Mouse (Mus musculus): ENCODE data around the gene Chrna5. TPM values are rescaled to one million over a fixed set of nuclear protein-coding genes. Genes with fewer than 3 reads are reported as not detected.

Gene Chrna5
- total and polyA plus RNA-seq, 3 experiments = not detected

DNA sequence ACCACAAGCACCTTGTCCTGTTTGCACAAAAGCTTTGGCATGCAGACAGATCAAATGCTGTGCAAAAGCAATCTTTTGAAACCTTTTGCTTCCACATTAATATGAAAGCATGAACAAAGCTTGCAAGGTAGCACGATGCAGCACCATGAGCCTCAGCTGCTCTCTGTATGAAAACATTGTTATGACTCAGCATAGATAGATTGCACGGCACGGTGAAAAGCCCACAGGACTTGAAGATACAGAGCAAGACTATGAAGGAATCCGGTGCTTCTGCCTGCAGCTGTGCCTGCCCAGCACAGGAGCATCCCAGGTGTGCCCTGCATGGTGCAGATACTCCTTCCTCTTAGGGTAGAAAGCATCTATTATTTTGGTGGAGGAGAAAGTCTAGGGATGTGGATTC is 22.9 kb downstream of the Chrna5 start:
- H3K9ac ChIP-seq (ENCODE audit: insufficient read depth, low read depth) = no peak overlapping the region
- no peaks in the 10 kb centered on the region for H3K27me3 ChIP-seq (replicated peaks)
- no peak overlapping the region for H3K4me3 ChIP-seq (replicated peaks in 1 of 3; ENCODE audit: low read depth in 2 of 3, low read length in 2 of 3, poor library complexity in 1 of 3)
- no peaks in the 10 kb centered on the region for H3K9me3 ChIP-seq (replicated peaks; ENCODE audit: low read length)
- no peaks in the 10 kb centered on the region for H3K36me3 ChIP-seq (replicated peaks in 1 of 2; ENCODE audit: control insufficient read depth in 1 of 2, insufficient read depth in 1 of 2, low read length in 1 of 2)
- no peaks in the 10 kb centered on the region; a peak in 1 of 4 replicates for H3K4me1 ChIP-seq (ENCODE audit: control insufficient read depth in 1 of 2, insufficient read depth in 2 of 2)
- no peak for TF ChIP-seq MXI1 (IDR thresholded peaks at IDR 0.05; ENCODE audit: low read depth, low read length)
- TF ChIP-seq ZKSCAN1 (IDR thresholded peaks at IDR 0.05; ENCODE audit: borderline replicate concordance, low read depth, low read length) = no peak
- no peak for TF ChIP-seq TBP (conservative IDR thresholded peaks at IDR 0.05; ENCODE audit: low read depth, low read length)
- TF ChIP-seq POLR2AphosphoS2 (IDR thresholded peaks at IDR 0.05; ENCODE audit: low read depth, low read length) = no peak
- TF ChIP-seq BHLHE40 (IDR thresholded peaks at IDR 0.05; ENCODE audit: low read depth, low read length) = 0 out of 2 replicates have a peak, but pooled peaks have one; percentile 28
- TF ChIP-seq EP300 (IDR thresholded peaks at IDR 0.05; ENCODE audit: low read length) = 0 out of 2 replicates have a peak, but pooled peaks have one; percentile 39
- TF ChIP-seq JUND (conservative IDR thresholded peaks at IDR 0.05; ENCODE audit: low read depth, low read length) = no peak; the same call in 1 of the 2 replicates
- no peak for TF ChIP-seq JUN (IDR thresholded peaks at IDR 0.05; ENCODE audit: insufficient read depth, low read depth, low read length)
- TF ChIP-seq MYC (IDR thresholded peaks at IDR 0.05; ENCODE audit: low read depth, low read length) = peak; percentile 72
- TF ChIP-seq MAZ (IDR thresholded peaks at IDR 0.05; ENCODE audit: low read depth, low read length) = no peak
- TF ChIP-seq ZNF384 (IDR thresholded peaks at IDR 0.05; ENCODE audit: low read depth, low read length) = no peak
- TF ChIP-seq UBTF (IDR thresholded peaks at IDR 0.05; ENCODE audit: low read depth, low read length) = no peak
- no peak for TF ChIP-seq ZMIZ1 (IDR thresholded peaks at IDR 0.05; ENCODE audit: low read depth, low read length)
- no peak for TF ChIP-seq ETS1 (conservative IDR thresholded peaks at IDR 0.05; ENCODE audit: low read depth, low read length)
- no peak for TF ChIP-seq ZC3H11A (IDR thresholded peaks at IDR 0.05; ENCODE audit: low read depth, low read length)
- no peak for TF ChIP-seq CHD1 (IDR thresholded peaks at IDR 0.05; ENCODE audit: low read depth, low read length)
- peak; percentile 62 for TF ChIP-seq IRF4 (IDR thresholded peaks at IDR 0.05; ENCODE audit: low read depth, low read length)
- TF ChIP-seq NRF1 (IDR thresholded peaks at IDR 0.05; ENCODE audit: low read depth, low read length) = no peak
- no peak for TF ChIP-seq PAX5 (IDR thresholded peaks at IDR 0.05; ENCODE audit: low read length)
- no peak for TF ChIP-seq USF1 (IDR thresholded peaks at IDR 0.05; ENCODE audit: low read depth, low read length)
- no peak for TF ChIP-seq GABPA (IDR thresholded peaks at IDR 0.05; ENCODE audit: insufficient replicate concordance, low read depth, low read length)
- TF ChIP-seq NELFE (IDR thresholded peaks at IDR 0.05; ENCODE audit: low read depth, low read length) = no peak
- TF ChIP-seq POLR2A (IDR thresholded peaks at IDR 0.05; ENCODE audit: low read depth, low read length) = no peak
- no peak for TF ChIP-seq KAT2A (IDR thresholded peaks at IDR 0.05; ENCODE audit: insufficient replicate concordance, low read length)
- TF ChIP-seq MEF2A (IDR thresholded peaks at IDR 0.05; ENCODE audit: borderline replicate concordance, low read depth, low read length) = no peak
- TF ChIP-seq RAD21 (IDR thresholded peaks at IDR 0.05; ENCODE audit: low read depth, low read length) = no peak
- no peak for TF ChIP-seq SIN3A (IDR thresholded peaks at IDR 0.05; ENCODE audit: low read length)
- TF ChIP-seq CTCF (conservative IDR thresholded peaks at IDR 0.05 in 1 of 2, IDR thresholded peaks at IDR 0.05 in 1 of 2; ENCODE audit: low read depth in 2 of 2, low read length in 2 of 2) = no peak
- no peak for TF ChIP-seq HCFC1 (IDR thresholded peaks at IDR 0.05; ENCODE audit: low read depth, low read length)
- TF ChIP-seq MAFK (IDR thresholded peaks at IDR 0.05; ENCODE audit: insufficient replicate concordance, low read length) = peak; percentile 48; the same call in 1 of the 2 replicates
- peak; percentile 27; the same call in 1 of the 2 replicates for TF ChIP-seq MAX (IDR thresholded peaks at IDR 0.05; ENCODE audit: low read length)
- TF ChIP-seq CHD2 (IDR thresholded peaks at IDR 0.05; ENCODE audit: low read length) = no peak
- TF ChIP-seq TCF12 (IDR thresholded peaks at IDR 0.05; ENCODE audit: low read depth, low read length) = no peak
- TF ChIP-seq SMC3 (IDR thresholded peaks at IDR 0.05; ENCODE audit: low read depth, low read length) = no peak
- no peak for TF ChIP-seq ELF1 (IDR thresholded peaks at IDR 0.05; ENCODE audit: low read depth, low read length)
- TF ChIP-seq E2F4 (IDR thresholded peaks at IDR 0.05; ENCODE audit: insufficient replicate concordance, low read depth, low read length) = no peak
- no peak for TF ChIP-seq USF2 (conservative IDR thresholded peaks at IDR 0.05; ENCODE audit: low read depth, low read length)
- H3K4me2 ChIP-seq (ENCODE audit: insufficient read depth, low read depth, poor library complexity, severe bottlenecking) = peak overlapping the region; percentile 85
- DNase-seq (ENCODE audit: extremely low read depth) = no peak
- H3K27ac ChIP-seq (ENCODE audit: insufficient read depth, low read depth) = no peak overlapping the region
- in situ Hi-C loops (cut with MboI; ENCODE audit: low pct_ligation_motif_present, low pct_unique_long_range_greater_than_20kb, low sequenced_read_pairs) = no loop called here
- no peaks in the 10 kb centered on the region for H3K79me2 ChIP-seq (replicated peaks; ENCODE audit: control insufficient read depth, extremely low read depth, insufficient read depth, poor library complexity, severe bottlenecking)
- dilution Hi-C loops (cut with MboI; ENCODE audit: extremely low pct_ligation_motif_present, extremely low pct_unique_long_range_greater_than_20kb, low sequenced_read_pairs) = no loop called here
